Mouse (Mus musculus): ENCODE results near the gene Mcu.

GRCm38 (mm10) chr10:59656799-59657198 is 40.3 kb upstream of the Mcu start:
- no peak for TF ChIP-seq CTCF (conservative IDR thresholded peaks at IDR 0.05; ENCODE audit: low read length)
- TF ChIP-seq NANOG (IDR thresholded peaks at IDR 0.05; ENCODE audit: borderline replicate concordance, low read length): no peak
- no peak for TF ChIP-seq POU5F1 (IDR thresholded peaks at IDR 0.05; ENCODE audit: borderline replicate concordance, low read length)

Data from E14TG2a.4 (cell line).